Mouse (Mus musculus) testis, adult 2 months (tissue): ENCODE data around the gene Gcm1.

Experiments used
- CTCF ChIP-seq: fragments of 200-500 bp; IDR thresholded peaks from 2 replicates; pipeline ENCODE4 v1.5.1; 2012; ENCODE audit warnings: low read depth, mild to moderate bottlenecking, inconsistent platforms, low read length, moderate library complexity; ENCODE audit not compliant: control insufficient read depth, insufficient read depth, insufficient replicate concordance
- POLR2A ChIP-seq: fragments of 200-500 bp; IDR thresholded peaks from 2 replicates; pipeline ENCODE4 v1.6.1; 2012; ENCODE audit warnings: low read depth, mild to moderate bottlenecking, inconsistent platforms, low read length, moderate library complexity; ENCODE audit not compliant: control insufficient read depth

GRCm38 (mm10) chr9:78062392-78062791 lies 10.7 kb downstream of the Gcm1 start:
- TF ChIP-seq CTCF (no peak), POLR2A (no peak)
